Mouse (Mus musculus): ENCODE results near the gene Bmp6.

The Bmp6 gene

DNA sequence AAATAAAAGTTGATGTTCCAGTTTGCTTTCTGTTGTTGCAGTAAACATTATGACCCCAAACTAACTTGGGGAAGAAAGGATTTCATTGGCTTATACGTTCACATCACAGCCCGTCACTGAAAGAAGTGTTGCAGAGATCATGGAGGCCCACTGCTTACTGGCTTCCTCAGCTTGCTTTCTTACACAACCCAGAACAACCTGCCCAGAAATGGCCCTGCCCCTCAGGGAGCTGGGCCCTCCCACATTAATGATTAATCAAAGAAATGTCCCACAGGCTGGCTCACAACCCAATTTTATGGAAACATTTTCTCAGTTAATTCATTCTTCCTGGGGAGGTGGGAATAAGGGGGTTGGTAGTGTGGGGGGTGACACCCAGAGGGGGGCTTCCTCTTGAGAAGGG, 170.5 kb downstream of the Bmp6 start:
- no peak for DNase-seq (ENCODE audit: low spot score)

DNA sequence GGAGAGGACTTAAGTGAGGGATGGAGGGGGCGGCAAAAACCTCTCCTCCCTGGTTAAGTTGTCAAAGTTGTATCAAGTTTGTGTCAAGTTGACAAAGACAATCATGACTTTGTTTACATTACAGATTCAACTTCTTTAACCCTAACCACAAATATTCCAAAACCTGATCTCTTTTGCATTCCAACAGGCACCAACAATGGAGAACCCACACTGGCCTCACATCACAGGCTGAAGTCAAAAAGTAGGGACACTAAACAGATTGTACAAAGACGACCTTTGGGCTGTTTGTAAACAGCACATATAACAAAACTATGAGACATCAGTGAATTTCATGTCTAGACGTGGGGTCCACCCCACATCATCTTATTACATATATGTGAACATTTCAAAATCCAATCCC, 170.9 kb downstream of the Bmp6 start:
- no peak for DNase-seq (ENCODE audit: low spot score)

DNA sequence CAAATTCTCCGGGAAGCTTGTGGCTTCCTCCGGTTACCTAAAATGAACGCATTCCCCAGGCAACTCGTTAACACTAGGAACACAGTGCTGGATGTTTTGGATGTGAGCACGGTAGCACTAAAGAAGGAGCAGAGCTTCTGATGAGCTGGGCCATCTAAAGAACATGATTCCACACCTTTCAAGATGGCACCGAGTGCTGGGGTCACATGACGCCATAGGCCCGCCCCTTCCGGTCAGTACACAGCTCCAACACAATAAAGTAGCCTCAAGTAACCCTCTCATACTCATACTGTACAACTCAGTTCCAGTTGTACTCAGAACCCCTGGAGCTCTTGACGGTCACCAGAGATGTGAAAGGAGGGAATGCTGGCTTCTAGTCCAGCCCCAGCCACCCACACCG, 171.7 kb downstream of the Bmp6 start:
- no peak for DNase-seq (ENCODE audit: low spot score)

DNA sequence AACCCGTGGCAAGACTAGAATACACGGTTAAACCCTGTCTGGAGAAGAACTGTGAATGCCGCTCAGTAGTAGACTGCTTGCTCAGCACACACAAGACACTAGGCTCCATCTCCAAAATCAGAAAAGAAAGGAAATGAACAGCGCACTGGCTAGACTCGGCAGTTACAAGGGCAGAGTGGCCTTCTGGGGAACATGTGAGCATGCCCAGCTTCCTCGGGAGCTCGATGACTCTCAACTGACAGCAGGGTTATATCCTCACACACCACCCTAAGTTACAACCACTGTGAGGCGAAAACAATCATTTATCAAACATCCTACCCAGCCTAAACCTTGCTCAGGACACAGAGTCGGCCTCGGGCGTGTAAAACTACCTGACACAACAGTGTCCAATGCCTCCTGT, 175.4 kb downstream of the Bmp6 start:
- DNase-seq (ENCODE audit: low spot score) = no peak

DNA sequence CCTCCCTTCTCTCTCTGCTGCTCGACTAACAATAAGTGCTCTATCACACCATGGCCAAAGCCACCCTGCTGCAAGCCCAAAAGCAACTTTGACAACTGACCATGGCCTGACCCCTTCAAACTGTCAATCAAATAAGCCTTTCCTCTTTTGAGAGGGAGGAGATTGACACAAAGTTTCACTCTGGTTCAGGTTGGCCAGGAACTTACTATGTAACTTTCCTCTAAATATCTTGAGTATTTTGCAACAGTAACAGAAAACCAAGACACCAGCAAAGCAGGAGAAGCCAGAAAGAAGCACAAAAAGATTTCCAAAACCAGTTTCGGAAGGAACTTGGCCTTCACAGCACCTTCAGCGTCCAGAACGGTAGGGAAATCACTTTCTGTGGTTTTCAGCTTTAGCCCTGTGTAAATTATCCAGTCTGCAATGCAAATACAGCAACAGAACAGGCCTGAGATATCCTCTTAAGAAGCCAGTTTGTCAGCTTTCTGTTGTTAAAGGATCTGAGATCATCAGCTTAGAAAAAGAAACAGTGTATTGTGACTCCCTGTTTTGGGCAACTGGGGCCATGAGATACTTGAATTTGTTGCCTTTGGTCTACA, 177.2 kb downstream of the Bmp6 start:
- DNase-seq (ENCODE audit: low spot score) = no peak

DNA sequence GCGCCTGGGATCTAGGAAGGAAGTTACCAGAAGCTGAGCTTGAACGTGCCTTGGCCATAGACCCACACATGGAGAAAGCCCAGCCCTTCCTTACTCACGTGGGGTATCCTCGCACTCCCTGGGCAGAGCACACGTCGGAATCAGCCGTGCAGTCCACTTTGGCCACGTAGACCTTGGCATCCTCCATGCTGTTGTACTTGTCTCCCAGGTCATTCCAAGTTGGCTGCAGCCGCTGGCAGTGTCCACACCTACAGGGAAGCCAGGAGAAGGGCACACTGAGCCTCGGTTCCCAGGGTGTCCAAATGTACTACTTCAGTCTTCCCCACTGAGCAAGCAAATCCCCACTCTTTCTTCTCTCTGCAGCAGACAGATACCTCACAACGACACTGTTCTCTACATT, 178.3 kb downstream of the Bmp6 start:
- DNase-seq (ENCODE audit: low spot score) = no peak

DNA sequence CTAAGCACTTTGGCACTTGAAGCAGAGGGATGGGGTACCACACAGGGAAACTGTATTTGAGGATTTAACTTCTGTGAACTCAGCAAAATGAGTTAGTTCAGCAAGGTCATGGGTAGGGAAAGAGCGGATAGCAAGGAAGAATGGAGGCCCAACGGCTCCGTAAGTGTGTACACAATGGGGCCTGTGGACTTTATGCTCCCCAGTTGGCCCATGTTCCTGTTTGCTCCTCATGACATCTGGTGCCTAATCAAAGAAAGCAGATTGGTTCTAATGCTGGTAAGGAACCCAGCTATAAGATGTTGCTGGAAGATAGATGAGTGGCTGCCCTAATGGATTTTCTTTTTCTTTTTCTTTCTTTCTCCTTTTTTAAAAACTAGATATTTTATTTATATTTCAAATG, 180.4 kb downstream of the Bmp6 start:
- no peak for DNase-seq (ENCODE audit: low spot score)

DNA sequence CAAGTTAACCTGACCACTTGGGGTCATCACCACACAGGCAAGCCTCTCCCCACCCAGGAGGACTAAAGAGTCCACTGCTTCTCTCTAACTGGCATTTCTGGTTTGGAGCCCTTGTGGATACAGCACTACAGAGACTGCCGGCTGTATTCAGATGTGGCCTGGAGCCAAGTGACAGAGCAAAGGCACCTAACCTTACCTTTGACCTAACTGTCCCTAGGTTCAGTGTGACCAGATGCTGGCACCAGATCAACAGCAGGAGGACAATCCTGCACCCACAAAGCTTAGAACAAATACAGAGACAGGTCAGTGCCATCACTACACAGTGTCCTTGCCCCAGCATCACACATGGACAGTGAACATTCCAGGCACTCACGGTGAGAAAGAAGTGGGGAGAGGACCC, 181.2 kb downstream of the Bmp6 start:
- DNase-seq (ENCODE audit: low spot score) = no peak

DNA sequence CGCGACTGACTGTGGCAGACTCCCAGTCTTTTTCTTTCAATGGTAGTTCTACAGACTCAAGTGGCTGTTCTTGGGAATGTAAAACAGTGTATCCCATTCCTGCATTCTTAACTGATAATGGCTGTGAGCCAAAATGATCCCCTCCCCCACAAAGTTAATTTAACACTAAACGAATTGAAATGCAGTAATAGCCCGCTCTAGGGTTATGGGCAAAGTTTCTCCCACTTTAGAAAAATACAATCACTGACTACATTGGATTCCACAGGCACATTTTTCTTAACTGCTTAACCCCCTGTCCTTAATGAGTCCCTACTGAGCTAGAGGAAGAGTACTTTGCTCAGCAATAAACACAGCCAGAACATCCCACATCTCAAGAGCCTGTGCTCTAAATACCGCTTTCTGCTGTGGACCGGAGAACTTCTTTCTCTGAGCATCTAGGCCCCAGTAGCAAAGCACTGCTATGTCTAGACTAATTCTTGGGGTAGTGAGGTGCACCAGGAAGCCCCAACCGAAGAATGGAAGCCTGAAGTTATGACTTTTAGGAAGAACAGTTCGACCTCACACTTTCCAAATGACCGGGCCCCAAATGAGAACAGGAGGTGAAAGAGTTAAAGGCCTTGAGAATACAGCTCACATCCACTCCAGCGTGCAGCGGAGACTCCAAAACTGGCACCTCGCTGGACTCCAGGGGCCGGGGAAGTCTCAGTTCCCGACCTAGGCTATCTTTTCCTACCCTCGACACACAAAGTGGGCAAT, 182.3 kb downstream of the Bmp6 start:
- no peak for DNase-seq (ENCODE audit: low spot score)

DNA sequence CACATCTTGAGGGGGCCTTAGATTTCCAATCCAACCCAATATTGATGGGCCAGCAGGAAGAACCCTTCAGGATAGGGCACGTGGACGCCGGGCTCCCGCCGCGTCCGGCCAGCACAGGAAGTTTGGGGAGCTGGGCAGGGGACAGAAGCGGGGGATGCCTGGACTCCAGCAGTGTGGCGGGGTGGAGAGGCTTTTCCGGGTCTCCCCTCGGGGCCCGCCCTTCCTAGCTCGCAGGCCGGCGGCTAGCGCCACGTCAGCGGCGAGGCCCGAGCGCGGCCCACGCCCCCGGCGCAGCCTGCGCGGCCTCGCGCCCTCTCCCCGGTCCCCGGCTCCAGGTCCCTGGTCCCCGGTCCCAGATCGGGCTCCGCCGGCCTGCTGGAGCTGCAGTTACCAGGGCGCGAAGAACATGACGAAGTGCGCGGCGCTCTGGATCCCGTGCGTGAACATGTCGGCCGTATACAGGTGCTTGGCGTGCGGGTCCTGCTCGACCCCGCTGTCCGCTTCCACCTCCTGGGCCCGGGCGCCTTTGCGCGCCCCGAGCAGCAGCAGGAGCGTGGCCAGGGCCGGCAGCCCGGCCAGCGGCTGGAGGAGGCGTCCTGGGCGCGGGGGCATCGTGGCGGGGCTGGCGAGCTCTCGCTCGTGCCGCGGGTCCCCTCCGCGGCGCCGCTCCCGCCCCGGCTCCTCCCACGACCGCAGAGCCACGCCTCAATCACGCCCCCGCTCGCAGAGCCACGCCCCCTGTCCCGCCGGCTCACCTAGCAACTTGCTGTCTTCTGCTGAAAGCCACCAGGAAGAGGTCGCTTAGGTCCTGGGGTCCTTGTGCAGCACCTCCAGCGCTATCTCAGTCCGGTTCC, 183.1 kb downstream of the Bmp6 start:
- DNase-seq (ENCODE audit: low spot score) = peak; percentile 90

DNA sequence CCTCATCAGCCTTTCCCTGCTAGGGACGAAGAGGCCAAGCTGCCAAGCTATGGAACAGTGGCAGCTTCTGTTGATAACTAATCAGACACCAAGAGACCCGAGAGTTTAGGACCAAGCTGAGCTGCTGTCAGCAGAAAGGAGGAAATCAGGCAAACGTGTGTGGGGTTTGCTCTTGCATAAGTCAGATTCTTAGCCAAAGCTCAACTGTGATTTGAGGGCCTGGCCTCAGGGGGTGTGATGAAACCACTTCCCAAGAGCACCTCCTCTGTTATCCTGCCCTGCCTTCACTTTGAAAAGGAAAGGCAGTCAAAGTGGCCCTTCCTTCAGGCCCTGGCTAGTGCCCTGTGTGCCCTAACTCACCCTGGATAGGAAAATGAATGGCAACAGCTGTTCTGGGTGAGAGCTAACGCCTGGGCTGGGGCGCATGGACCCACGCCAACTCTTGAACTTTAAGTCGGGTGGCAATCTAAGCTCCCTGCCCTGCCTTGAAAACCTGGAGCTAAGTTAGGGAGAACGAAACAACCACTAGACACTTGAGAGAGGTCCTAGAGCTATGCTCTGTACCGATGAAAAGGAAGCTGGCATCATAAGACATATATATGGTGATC, 183.9 kb downstream of the Bmp6 start, which contains the start of gene Txndc5:
Txndc5 (minus strand) TSS at position 138 of the 608 bp plus-strand sequence.
- no peak for DNase-seq (ENCODE audit: low spot score)

DNA sequence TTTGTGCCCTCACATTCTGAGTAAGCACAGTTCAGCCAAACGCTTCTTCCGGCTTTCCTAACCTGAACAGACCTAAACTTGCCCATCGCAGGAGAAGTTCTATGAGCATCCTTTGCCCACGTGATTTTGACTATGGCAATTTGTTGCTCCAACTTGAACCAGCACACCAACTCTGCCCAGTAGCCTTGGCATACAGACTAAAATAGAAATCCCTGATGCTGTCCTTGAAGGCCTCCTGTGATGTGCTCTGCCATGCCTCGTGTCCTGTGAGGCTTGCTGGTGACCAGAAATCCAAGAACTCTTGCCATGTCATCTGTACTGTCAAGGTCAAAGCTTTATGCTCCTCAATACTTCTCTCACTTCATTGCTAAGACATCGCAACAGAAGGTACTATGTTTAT, 184.7 kb downstream of the Bmp6 start:
- no peak for DNase-seq (ENCODE audit: low spot score)

DNA sequence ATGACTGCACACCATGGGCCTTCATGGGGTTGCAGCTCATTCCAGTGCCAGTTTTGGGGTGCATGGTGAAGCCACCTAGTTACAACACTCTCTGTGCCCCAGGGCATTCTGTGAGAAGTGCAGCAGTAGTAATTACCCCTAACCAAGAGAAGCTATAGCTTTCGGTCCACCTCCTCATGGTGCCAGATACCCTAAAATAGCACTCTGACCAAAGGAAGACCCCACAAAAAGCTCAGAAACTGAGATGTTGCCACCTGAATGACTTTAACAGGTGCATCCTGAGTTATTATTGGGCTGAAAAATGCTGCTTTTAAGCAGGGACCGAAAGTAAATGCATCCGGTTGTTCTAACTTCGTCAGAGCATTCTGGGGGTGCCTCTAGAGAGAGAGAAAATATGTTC, 186.6 kb downstream of the Bmp6 start:
- no peak for DNase-seq (ENCODE audit: low spot score)

DNA sequence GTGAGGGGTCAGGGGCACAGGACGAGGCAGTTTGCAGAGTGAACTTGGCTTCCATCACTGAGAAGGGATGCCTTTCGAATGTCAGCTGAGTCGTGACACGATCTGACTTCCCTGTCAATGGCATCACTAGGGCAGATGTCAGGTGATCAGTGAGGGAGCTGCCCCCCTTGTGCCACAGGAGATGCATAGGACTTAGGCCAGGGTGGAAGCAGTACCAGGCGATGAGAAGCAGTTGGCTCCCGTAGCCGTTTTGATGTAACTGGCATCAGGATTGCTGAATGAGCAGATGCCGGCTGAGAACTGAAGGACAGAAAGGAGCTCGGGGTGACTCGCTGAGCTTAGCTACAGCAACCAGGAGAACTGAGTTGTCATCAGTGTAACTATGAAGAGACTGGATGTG, 188.6 kb downstream of the Bmp6 start:
- DNase-seq (ENCODE audit: low spot score) = no peak

DNA sequence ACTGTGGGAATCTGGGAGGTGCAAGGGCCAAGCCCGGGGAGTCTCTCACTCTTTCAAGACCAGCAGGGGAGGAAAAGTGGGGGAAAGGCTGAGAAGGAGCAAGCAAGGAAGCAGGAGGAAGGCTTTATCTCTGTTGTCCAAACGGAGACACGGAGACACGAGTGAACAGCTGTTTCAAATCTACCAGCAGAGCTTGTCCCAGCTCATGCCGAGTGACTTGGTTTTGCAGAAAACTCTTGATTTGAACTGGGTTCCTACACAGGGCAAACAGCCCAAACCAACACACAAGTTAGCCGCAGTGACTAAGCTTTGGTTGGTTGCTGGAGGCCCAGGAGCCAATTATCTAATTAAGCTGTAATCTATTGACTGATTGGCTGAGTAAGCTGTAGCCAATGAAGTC, 189.1 kb downstream of the Bmp6 start:
- no peak for DNase-seq (ENCODE audit: low spot score)

DNA sequence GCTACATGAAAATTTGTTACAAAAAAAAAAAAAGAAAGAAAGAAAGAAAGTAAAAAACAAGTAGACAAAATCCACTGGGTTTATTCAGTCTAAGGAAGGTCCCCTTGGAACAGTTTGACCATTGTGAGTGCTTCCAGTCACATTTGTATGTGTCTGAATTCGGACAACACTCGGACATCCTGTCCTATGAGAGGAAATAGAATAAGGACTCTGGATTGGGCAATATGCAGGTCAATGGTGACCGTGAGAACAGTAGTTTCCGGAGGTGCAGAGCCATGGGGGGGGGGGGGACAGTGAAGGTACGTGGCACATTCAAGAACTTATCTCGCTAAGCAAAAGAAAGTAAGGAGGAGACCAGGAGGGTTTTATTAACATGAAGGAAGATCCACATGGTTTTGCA, 189.8 kb downstream of the Bmp6 start:
- no peak for DNase-seq (ENCODE audit: low spot score)

DNA sequence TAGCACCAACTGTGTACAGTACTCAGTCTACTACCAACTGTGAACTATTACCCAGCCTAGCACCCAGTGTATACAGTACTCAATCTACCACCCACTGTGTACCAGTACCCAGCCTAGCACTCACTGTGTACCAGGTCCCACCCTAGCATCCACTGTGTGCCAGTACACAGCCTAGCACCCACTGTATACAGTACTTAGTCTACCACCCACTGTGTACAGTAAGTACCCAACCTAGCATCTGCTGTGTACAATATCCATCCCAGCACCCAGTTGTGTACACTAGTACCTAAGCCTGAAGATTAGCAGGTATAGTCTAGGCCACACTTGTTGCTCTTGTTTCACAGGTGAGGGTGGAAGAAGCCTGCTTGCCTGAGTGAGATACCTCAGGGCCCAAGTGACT, 192.6 kb downstream of the Bmp6 start:
- no peak for DNase-seq (ENCODE audit: low spot score)

DNA sequence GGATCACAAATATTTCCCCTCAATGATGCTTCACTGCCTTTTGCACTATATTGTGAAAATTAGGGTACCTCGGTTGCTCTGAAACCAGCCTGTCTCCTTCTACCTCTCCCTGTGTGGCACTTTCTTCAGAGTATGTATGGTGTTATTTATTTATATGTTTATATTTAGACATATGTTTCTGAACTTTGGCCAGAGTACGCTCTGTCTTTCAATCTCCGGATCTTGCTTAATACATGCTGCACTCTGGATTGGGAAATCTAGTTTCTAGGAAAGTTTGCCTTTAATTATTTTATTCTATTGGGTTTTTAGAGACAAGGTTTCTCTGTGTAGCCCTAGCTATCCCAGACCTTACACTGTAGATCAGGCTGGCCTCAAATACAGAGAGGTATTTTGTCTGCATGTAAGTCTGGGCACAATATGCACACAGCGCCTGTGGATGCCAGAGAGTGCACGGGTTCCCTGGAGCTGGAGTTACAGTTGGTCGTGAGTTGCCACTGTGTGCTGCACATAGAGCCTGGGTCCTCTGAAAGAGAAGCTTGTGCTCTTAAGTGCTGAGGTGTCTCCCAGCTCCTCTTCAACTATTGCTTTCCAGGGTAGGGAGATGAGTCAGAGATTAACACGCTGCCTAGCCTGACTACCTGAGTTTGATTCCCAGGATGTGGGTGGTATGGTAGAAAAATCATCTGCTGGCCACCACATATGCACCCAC, 194.4 kb downstream of the Bmp6 start:
- DNase-seq (ENCODE audit: low spot score) = no peak

DNA sequence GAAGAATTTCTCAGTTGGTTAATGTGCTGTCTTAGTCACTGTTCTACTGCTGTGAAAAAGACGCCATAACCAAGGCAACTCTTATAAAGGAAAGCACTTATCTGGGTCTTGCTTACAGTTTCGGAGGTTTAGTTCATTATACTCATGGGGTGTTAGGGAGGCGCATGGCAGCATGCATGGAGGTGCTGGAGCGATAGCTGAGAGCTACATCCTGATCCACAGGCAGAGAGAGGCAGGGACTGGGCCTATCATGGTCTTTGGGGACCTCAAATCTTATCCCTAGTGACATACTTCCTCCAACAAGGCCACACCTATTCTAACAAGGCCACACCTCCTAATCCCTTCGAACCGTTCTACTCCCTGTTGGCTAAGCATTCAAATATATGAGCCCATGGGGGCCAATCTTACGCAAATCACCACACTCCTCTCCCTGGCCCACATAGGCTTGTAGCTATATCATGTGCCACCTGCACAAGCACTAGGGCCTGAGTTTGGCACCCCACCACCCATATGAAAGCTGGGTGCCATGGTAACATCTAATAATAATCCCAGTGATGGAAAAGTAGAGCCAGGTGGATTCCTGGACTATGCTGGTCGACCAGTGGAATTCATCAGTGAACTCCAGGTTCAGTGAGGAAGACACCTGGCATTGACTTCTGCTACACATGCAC, 198.7 kb downstream of the Bmp6 start:
- DNase-seq (ENCODE audit: low spot score) = no peak

DNA sequence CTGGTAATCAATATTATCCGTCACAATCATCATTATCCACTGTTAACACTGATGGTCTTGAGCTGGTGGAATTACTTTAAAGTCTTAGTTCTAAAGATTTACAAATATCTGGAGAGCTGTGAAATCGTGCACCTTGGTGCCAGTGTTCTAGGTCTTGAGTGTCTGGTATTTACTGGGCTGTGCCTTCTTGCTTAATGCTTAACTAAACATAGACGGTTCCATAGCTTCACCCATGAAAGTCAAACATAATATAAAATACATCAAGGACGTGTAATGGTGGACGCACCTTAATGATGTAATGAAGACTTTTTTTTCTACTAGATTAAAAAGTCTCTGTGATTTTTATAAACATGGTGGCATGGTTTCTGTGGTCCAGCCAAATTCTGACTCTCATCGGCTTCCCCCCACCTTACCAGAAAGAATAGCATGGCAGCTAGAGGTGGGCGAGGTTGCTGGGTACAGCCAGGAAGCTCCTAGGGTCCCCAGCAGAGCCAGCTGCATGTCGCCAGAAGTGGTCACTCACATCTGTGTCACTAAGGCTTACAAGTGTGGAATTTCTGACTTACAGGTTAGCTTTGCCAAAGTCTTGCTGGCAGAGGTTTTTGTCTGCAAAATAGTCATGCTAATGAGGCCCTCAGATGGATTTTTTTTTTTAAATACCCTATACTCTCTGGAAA, 200.0 kb downstream of the Bmp6 start:
- no peak for DNase-seq (ENCODE audit: low spot score)

DNA sequence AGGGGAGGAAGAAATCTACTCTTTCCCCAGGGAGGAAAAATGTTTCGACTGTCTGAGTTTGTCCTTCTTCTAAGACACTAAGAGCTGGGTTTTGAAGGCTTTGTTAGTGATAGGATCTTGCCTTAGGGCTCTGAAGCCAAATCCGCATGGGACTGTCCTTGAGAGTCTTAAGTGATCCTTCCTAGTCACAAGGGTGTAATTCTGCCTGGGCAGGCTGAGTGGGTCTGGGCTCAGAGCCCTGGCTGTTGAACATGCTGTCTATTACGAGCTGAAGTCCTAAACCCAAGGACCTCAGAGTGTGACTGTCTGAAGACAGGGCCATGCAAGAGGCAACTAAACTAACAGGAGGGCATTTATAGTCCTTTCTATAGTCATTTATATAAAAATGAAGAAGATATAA, 200.6 kb downstream of the Bmp6 start:
- no peak for DNase-seq (ENCODE audit: low spot score)

Measured in urinary bladder, postnatal 14 days (tissue).